Mouse (Mus musculus) cerebellum, adult 18-20 months (tissue): ENCODE results near the gene Lamp1.

Source experiments
- DNase-seq, 2 experiments: peaks; one replicate each; pipeline ENCODE4 v3.0.0; 2021

Gene Lamp1

DNA sequence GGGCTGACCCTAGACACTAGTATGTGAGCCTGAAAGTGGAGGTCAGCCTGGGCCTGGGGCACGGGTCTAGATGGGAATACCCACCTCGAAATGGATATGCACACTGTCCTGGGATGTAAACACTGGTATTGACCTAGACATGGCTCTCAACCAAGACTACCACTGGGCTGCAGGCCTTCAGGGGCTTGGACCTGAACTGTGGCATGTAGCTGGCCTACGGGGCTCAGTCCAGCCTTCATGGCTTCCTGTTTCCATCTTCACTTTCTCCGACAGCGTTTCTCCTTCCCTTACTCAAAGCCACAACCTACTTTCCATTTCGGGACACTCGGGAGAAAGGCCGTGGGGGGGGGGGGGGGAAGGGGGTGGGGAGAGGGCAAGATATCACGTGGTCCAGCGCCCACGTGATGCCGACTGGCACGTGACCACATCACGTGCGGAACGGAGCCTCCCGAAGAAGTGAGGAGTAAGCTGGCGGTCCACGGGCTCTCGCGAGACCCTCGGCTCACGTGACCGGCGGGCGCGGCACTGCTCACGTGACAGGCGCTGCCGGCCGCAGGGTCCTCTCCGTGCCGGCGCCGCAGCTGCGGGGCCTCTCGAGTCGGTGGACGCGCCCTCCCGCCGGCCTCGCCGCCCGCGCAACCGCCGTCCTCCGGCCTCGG, at the start of gene Lamp1:
Gene Lamp1 (plus strand): TSS at position 444 of the 659 bp plus-strand sequence.
- peak; percentile 98 to 99 for DNase-seq

DNA sequence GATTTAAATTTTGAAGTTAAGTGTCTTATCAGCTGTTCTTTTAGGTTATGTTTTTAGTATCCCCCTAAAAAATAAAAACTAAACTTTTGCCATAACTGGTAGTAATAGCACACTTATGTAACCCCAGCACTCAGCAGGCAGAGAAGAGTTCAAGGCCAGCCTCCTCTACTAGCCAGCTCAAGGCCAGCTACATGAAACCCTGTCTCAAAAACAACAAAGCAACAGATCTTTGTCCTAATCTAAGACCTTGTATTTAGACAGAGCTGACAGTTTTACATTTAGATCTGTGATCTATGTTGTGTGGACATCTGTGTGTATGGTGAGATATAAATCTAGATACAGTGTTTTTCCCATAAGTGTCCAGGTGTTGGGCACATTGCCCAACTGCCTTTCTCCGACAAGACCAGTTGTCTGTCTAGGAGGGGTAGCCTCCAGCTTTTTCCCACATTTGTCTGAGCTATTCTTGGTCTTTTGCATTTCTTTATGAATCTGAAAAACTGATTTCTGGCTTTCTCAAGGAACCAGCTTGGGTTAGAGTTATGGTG, 49.5 kb upstream of the Lamp1 start:
- DNase-seq, result no peak

DNA sequence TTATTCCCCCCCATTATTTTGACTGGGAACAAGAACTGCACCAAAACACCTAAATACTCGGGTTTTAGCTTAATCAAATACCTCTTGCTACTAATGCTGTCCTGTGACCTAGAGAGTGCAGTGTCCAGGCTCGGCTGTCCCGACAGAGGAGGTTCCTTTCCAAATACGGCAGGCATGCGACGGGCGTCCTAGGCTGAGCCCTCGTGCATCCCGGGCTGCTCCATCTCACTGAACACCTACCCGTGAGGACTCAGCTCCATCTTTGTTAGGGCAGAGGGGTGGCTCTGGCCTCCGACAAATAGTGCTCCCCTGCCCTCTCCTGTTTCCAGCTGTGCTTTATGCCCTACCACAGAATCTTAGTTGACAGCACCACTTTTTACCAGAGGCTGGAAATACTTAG, 47.0 kb upstream of the Lamp1 start:
- DNase-seq, result no peak

DNA sequence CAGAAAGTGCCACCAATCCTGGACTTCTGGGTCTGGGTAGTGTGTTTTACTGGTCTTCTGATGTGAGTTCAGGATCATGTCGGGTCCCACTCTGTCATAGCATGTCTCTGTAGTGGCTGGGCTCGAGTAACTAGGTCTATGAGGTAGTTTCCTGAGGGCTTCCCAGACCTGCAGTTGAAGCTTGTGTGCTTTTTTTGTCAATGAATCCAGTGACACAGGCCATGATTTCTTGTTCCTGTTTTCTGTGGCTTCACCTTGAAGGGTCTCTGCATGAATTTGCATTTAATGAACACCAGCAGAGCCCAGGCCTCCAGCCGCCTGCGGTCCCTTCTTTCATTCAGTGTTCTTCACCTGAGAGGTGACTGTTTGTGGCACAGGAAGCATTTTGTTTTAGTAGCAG, 45.7 kb upstream of the Lamp1 start:
- no peak for DNase-seq

DNA sequence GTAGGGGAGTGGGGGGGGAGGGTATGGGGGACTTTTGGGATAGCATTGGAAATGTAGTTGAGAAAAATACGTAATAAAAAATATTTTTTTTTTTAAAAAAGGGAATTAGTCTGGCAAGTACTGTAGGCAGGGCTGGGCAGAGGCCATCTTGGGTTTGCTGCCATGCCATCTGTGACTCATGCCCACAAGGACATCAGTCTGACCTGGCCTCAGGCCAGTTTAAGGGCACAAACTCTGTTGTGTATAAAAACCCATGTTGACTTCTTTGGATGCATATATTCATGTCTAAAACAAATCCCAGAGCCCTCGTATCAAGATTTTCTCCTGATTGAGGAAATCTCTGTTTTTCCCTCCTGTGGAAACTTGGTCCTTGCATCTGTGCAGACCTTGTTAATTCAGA, 41.9 kb upstream of the Lamp1 start:
- no peak for DNase-seq

DNA sequence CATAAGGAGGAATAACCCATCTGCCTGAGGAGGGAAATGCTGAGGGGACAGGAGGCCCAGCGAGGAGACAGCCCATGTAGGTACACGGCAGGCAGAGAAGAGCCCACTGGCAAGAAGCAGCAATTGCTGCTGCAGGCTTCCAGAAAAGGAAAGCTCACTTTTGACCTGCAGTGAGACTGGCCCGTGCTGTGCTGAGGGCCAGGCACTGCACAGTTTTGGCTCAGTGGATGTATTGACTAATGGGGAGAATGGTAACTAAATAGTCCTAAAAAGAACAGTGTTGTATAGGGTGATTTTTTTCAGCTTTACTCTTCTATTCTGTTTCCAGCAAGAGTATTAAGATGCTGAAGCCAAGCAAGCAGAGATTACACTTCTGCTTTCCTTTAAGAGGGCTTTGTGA, 40.4 kb upstream of the Lamp1 start:
- DNase-seq, result no peak

DNA sequence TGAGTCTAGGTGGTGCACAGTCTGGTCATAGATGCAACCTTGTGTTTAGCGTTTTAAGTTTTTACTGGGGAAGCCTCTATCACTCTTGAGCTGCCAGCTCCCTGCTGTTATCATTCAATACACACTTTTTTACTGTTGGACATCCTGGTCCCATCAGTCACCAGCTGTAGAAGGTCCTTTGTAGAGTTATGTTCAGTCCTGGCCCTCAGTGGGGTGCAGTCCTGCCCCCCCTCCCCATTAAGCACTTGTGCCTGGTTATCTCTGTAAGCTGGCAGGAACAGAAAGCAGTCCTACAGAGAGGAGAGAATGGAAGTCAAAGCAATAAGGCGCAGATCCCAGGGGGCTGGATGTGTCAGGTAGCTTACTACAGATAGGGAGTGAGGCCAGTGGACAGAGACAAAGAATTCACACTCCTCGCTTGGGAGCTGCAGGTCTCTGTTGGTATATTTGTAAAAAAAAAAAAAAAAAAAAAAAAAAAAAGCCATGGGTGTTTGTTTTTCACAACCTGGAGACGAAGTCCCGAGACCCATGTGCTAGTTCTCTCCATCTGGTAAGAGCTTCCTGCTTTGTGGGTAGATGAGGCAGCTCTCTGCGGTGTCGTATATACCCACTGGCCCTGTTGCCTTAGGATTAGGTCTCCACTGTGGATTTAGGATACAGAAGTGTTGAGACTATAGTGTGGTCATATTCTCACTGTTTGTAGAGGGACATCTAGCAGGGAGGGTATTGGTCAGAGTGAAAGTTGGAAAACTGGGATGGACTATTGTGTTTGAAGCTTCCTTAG, 37.9 kb upstream of the Lamp1 start:
- DNase-seq, result no peak

DNA sequence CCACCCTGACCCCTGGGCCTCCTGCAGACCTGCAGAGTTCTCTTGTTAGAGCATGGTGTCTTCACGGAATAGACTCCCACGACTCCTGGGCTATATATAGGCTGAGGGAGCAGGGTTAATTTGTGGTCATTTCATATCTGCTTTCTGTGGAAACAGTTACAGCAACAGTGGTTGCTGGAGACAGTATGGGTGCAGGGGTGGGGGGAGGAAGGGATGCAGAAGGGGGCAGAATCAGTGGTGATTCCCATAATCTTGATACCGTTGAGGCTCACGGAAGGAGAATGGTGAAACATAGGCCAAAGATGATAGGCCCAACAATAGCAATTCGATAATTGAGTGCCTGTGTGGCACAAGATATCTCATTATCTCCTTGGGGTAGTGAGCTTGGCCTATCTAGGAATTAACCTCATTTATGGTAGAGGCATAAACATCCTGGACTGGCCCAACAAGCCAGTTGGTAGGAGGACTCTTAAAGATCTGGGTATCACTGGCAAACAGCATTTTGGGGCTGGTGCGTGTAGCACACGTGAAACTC, 36.0 kb upstream of the Lamp1 start:
- no peak for DNase-seq

DNA sequence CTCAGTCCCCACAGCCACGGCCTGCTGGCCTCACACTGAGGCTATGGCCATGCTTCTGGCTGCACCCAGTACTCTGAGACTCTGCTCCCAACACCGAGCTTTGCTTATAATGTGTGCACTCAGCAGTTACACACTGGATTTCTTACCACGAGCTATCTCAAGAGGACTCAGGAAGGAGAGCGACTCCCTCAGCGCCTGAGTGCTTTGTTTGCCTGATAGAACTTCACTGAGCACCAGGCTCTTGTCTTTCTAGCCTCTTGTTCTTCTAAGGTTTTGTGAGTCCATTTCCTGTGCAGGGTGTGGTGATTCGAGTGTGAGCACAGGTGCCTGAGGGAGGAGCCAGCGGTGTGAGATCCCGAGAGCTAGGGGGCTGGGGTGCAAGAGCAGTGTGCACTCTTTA, 34.1 kb upstream of the Lamp1 start:
- DNase-seq, result no peak

DNA sequence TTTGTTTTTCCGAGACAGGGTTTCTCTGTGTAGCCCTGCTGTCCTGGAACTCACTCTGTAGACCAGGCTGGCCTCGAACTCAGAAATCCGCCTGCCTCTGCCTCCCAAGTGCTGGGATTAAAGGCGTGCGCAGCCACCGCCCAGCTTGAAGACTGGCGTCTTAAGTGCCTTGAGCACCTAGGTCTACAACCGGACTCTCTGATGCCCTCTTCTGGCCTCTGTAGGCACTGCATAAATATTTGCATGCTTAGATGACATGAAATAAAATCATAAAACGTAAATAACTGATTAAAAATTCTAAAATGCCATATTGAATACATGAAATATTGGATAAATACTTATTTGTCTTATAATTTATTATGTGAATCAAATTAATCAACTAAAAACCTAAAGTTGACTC, 26.7 kb upstream of the Lamp1 start:
- peak; percentile 65 to 69 for DNase-seq

DNA sequence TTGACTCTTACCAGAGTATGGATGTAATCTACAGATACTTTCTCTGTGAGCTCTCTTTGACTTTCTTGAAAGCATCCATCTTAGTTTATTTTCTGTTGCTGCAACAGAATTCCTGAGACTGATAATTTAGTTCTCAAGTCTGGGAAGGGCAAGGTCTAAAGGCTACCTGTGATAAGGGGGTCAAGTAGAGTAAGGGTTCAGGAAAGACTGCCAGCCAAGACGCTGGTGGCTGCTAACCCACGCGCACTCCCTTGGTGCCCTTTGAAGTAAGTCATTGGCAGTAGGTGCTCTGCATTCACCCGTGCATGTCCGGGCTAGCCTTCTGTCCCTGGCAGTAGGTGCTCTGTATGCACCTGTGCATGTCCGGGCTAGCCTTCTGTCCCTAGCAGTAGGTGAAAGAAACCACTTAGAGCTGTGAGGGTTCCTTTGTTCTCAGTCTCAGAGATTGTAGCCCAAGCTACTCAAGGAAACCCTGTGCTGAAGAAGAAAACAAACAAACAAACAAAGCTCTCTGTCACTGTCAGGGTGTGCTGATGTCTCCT, 19.2 kb upstream of the Lamp1 start:
- DNase-seq, result no peak

DNA sequence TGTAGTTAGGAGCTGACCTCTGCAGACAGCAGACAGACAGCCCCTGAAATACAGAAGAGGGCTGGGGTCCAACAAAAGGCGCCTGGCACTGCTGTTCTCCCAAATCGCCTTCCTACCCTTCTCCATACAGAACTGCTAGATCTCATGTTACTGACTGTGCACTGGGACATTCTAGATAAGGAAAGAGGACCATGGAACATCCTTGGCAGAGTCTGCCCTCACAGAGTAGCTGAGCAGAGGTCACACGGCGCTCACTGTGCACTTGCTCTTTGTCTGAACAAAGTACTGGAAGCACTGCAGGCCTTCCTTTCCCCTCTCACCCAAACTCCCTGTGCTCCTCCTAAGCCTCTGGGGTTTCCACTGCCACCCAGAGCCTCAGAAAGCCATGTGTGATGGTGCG, 17.3 kb upstream of the Lamp1 start:
- DNase-seq, result no peak

DNA sequence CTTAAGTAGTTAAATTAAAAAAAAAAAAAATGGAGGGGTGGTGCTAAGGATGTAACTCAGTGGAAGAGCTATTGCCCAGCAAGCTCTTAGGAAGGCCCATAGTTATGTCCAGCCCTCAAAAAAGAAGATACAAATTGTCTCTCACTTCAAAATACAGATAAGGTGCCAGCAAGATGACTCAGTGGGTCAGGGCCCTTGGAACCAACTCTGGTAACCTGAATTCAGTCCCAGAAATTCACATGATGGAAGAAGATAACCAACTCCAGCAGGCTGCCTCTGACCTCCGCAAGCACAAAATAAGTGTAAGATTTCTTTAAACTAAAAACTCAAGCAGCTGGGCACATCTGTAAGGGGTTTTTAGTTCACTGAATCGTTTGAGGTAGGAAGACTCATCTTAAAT, 10.5 kb upstream of the Lamp1 start:
- no peak for DNase-seq

DNA sequence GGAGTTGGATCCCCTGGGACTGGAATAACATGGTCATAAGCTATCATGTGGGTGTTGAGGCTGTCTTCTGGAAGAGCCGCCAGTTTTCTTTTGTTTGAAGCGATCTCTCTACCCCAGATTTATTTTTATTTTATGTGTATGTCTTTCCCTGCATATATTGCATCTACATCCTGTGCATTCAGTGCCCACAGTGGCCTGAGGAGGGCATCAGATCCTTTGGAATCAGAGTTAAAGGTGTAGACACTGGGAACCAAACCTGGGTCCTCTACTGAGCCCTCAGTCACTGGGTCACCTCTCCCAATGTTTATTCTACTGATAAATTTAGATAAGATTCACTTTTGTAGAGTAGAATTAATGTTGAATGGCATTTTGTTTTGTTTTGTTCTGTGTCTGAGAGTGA, 9.7 kb upstream of the Lamp1 start:
- no peak for DNase-seq

DNA sequence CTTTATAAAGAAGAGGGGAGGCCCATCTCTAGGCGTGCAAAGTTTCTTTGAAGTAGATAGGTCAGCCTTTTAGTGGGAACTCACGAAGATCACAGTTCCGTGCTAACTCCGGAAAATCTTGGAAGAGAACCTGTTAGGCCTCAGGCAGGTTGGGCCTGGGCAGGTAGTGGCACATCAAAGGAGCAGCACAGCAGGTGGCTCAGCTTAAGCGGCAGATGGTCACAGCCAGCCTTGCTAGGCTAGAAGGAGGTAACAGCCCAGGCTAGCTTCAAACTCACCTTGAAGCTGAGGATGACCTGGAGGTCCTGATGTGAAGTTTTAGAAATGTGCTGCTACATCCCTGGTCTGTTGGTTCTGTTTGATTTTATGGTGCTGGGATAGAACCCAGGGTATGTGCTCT, 9.1 kb upstream of the Lamp1 start:
- peak in 1 of 2 experiments; percentile 19 for DNase-seq

DNA sequence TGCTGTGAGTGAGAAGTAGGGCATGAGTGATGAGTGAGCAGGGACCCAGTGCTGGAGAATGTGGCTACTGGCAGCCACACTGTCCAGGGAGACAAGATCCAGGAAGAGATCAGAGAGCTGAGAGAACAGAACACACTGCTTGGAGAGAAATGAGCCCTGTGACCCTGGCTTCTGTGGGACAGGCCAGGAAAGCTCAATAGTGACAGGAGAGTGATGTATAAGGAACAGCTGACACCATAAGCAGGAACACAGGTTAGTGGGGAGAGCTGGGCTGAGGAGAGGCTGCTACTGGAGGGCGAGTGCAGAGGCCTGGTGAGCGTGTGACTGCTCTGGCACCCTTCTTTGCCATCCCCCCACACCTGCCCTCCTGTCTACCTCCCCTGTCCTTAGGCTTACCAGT, 8.0 kb upstream of the Lamp1 start:
- DNase-seq, result no peak

DNA sequence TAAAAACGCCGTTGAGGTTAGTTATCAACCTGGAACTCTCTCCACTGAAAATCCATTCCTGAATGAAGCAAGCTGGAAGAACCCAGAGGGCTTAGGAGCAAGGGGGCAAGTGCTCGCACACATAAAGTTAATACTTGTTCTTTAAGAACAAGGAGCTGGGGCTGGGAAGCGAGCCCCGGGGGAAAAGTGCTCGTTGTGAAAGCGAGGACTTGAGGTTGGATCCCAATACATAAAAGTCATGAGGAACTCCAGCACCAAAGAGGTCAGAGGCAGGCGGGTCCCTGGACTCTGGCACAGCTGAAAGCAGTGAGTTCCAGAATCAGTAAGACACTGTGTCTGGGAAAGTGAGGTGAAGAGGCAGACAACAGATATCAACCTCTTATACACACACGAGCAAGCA, 4.9 kb upstream of the Lamp1 start:
- no peak for DNase-seq

DNA sequence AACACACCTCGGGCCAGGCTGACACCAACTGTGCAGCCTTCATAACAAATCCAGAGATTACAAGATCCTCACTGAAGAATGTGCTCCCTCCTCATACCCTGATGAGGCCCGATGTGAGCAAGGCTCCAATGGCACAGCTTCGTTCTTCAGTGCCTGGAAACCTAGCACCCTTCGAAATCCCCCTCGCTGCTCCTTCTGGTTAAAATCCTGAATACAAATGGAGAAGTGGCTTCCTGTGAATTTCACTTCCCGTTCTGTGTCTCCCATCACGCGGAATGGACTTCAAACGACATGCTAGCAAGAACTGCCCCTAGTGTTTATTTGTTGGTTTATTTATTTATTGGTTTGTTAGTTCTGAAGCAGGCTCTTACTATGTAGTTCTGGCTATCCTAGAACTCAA, 3.6 kb upstream of the Lamp1 start:
- DNase-seq, result no peak

DNA sequence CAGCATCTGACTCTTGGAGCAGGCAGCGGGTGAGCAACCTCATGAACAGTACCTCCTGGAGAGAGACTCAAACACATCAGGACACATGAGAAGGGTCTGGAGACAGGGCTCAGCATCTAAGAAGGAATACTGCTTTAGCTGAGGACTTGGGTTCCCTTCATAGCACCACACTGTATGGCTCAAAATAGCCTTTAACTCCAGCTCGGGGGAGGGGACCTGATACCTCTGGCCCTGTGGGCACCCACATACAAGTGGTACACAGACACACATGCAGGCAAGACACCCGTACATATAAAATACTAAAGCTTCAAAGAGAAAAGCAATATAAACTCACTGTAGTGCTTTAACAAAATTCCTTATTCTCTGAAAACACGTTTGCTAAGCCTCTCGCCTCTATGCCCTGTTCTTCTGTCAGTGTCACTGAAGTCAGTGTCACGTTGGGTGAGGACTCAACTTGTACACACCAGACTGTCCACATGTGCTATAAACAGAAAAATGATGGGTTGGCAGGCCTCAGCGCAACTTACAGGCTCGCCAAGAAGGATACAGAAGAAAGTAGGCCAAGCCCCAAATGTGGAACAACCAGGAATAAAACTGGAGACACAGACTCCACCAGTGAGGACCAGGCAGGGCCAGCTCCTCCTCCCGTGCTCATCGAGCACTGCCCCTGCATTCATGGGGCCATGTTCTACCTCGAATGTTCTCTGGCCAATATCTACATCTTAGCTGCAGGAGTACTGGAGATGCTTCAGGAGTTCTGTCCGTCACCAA, 2.4 kb upstream of the Lamp1 start:
- DNase-seq, result no peak

DNA sequence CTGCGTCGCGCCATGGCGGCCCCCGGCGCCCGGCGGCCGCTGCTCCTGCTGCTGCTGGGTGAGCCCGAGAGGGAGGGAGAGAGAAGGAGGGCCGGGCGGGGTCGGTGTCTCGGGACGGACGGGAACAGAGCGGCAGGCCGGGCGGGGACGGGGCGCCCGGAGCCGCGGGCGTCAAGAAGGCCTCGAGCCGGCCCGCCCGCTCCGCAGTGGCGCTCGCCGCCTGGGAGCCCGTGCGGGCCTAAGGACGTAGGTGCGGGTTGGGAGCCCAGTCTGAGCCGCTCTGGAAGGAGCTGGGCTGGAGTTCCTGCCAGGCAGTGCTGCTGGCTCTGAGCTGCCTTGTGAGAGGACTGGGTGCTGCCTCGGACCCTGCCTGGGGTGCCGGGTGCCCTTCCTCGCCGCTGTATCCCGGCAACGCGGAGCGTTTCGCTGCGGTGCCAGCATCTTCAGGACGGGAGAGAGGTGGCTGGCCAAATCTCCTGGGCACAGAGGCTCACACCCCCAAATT, 468 bp downstream of the Lamp1 start:
- DNase-seq, result no peak

DNA sequence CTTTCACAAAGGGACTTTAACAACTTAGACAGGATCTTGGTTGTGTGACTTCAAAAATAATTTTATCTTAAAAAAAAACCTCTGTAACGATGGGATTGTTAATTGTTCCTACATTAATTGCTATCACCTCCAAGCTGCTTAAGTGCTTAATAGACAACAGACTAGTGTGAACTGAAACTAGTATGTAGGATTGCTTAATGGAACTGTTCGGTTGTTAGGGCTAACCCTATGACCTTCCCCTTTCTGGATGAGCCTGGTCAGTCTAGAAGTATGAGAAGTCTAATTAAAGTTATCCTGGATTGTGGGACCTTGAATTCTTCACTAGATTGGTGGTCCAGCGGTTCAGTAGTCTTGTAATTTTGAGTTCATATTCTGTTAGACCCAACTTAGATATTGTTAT, 1.7 kb downstream of the Lamp1 start:
- DNase-seq, result no peak

DNA sequence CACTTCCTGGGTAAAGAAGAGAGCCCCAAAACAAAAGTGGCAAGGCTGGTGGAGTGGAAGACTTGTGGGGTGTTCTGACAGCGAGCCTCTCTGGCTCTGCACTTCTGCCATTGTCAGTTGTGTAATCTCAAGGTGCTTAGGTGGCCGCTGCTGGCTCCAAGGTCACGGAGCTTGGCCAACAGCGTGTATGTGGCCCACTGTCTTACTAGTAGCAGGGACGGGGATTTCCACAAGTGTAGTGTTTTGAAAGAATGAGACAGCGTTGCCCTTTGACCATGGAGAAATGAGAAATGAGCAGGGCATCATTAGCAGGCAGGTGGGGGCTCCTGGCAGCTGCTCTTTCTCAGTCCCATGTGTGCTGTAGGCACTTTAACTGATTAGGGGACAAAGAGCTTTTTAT, 3.1 kb downstream of the Lamp1 start:
- no peak for DNase-seq

DNA sequence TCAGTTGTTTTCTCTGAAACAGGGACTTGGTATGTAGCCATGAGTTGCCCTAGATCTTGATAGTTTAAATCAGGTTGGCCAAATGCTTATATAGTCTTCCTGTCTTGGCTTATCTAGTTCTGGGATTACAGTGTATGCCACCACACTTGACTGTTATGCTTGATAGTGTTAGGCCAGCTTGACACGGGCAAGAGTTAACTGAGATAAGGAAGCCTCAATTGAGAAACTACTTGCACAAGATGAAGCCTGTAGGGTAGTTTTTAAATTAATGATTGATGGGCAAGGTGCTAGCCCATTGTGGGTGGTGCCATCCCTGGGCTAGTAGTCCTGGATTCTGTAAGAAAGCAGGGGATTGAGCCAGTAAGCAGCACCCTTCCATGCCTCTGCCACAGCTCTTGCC, 4.6 kb downstream of the Lamp1 start:
- DNase-seq, result no peak
